In the genomic region with DNA sequence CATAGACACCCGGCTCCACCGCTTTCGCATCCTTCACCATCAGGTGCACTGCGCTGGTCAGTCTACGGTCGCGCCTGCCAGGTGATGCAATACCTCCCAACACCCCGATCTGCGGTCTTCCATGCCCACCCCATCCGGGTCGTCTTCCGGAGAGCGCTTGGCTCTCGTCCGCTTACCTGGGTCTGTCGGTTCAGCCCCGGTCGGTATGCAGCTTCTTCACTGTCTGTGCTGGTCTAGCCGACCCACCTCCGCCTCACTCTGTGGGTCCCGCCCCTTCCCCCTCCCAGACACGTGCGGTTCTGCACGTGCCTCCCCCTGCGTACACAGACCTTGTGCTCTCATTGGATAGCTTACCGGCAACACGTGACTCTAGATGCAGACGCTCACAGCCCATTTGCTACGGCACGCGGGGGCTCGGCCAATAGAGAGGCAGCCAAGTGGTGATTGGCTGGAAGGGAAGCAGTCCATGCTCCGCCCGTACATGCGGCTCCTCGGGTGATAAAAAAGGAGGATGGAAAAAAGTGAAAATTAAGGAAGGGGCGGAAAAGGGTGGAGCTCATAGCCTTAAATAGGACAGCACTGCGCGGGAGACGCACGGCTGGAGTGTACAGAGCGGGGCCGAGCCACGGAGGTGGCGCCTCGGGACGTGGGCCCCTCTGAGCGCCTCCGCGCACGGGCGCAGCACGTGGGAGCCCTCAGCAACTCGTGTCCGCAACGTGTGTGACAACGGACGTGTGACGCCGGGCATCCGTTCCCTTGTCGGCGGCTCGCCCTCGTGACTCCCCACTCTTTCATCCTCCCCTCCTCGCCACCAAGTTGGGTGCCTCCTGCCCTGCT, we compare ENCODE assay signal across 8 mouse cellular contexts. TPM values are rescaled to one million over a fixed set of nuclear protein-coding genes. Genes with fewer than 3 reads are reported as not detected.
DNase-seq lines count a peak whose midpoint lies in the region; ATAC-seq and TF ChIP-seq lines count a peak whose summit lies in the region.

Ciart (minus strand) TSS at position 273 of the 837 bp plus-strand sequence.

- H3K4me2 ChIP-seq in hindbrain, embryonic 16.5 days (ENCODE audit: low read length), result peak within 1 kb of the TSS; percentile 97

- no peaks in the 10 kb centered on the region for H3K27me3 ChIP-seq in hindbrain, embryonic 16.5 days (replicated peaks; ENCODE audit: control insufficient read depth, insufficient read depth, low read length)

- peak within 1 kb of the TSS; percentile 90 for H3K27ac ChIP-seq in gastrocnemius, adult 2 months
- H3K27ac ChIP-seq in hindbrain, embryonic 16.5 days (ENCODE audit: low read depth, low read length), result 0 out of 2 replicates have a peak within 1 kb of the TSS, but pooled peaks have one; percentile 31

- H3K4me3 ChIP-seq in gastrocnemius, adult 2 months, result peak within 1 kb of the TSS; percentile 69
- H3K4me3 ChIP-seq in hindbrain, embryonic 16.5 days (ENCODE audit: low read length), result peak within 1 kb of the TSS; percentile 56

- ATAC-seq in activated CD4-positive, CD25-positive, alpha-beta regulatory T cell, adult 4 months, result peak; percentile 83
- peak; percentile 98 for ATAC-seq in common myeloid progenitor, adult 5-6 weeks (replicated peaks; ENCODE audit: low read depth, poor library complexity, severe bottlenecking)
- ATAC-seq in hindbrain, embryonic 16.5 days, result peak; percentile 100

- TF ChIP-seq CTCF in gastrocnemius, adult 2 months (IDR thresholded peaks at IDR 0.05), result no peak

- under 1% methylated on average over 64 of the region's 66 CpGs for WGBS in hindbrain, embryonic 16.5 days

- intact Hi-C loops in gastrocnemius, adult 2 months (cut with DNase I), result loop anchor here (5.0 kb wide), 1 partner anchor 70 kb away; no protein-coding TSS in a partner anchor

- peak within 1 kb of the TSS; percentile 70 for H3K9ac ChIP-seq in hindbrain, embryonic 16.5 days (ENCODE audit: low read depth, low read length)

- H3K36me3 ChIP-seq in hindbrain, embryonic 16.5 days (ENCODE audit: control insufficient read depth, insufficient read depth, low read length), result no peaks in the 10 kb centered on the region

- peak; percentile 97 for DNase-seq in gastrocnemius, adult 2 months
- peak; percentile 93 to 94 for DNase-seq in left cerebral cortex, adult 18-20 months (ENCODE audit: low spot score in 2 of 2)
- peak; percentile 91 to 96 for DNase-seq in lung, postnatal 4 days
- DNase-seq in retina, postnatal 1 day, result peak; percentile 99
- DNase-seq in thymus, postnatal 4 days, result peak; percentile 88

- H3K9me3 ChIP-seq in hindbrain, embryonic 16.5 days (ENCODE audit: control insufficient read depth, low read length), result no peaks in the 10 kb centered on the region

- H3K4me1 ChIP-seq in hindbrain, embryonic 16.5 days (ENCODE audit: control insufficient read depth, insufficient read depth, low read depth, low read length), result peaks cover 11% of the 10 kb centered on the region

RNA-seq across cellular contexts. Expression of gene Ciart, which starts in this region (rescaled TPM):
- polyA plus RNA-seq in activated CD4-positive, CD25-positive, alpha-beta regulatory T cell, adult 4 months (2017; shearing (Covaris generic)), result 1 to 10 TPM; 4.4 to 7.0 TPM
- 14.6 and 18.5 TPM in 2 replicates for total RNA-seq in common myeloid progenitor, adult 5-6 weeks (2017)
- 1 to 10 TPM; 2.7 to 9.3 TPM for total RNA-seq in gastrocnemius, adult 2 months (2021)
- 5.1 and 6.1 TPM in 2 replicates for polyA plus RNA-seq in hindbrain, embryonic 16.5 days (2015; fragmentation: Nextera tagmentation; extraction: Ambion mirVana)
- 10 to 100 TPM; 10.0 to 17.0 TPM for total RNA-seq in left cerebral cortex, adult 18-20 months (2021)

Comparison
In these comparisons a context has a peak if more than half of its experiments do, and no peak if none do; other contexts are left out.
1. Peak in every context shown above with its lines: DNase-seq, ATAC-seq, H3K4me3 ChIP-seq and H3K27ac ChIP-seq.